Mouse (Mus musculus) lung, postnatal 10 days (tissue): ENCODE measurements around the gene Ddr1.

ENCODE experiments used
- DNase-seq: peaks from one replicate; pipeline ENCODE4 v3.0.0; 2021

Gene Ddr1

DNA sequence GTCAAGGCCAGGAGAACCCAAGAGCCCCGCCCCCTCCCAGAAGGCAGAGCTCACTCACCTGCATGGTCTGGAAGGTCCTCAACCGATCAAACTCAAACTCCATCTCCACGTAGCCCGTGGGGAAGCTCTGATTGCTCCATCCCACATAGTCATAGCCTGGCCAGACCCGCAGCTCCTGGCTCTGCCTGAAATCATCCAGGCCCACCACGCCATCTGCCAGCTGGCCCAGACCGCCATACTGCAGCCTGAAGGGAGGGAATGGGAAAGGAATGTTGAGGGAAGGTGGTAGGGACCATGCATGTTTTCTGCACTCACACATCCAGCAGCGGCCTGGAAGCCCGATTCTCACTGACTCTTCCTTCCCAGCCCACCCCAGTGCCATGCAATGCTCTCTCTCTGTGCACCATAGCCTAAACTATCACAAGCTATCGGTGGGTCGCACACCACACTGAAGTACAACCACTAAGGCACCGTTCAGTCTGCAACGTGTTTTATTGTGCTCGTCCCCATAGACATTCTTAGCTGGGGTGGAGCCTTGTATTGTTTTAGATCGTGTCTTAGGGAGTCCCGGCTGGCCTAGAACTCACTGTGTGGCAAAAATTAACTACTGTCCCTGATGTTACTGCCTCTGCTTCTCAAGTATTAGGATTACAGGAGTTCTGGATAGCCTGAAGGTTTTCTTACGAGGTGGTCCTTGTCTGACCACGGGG, 14.3 kb downstream of the Ddr1 start:
- no peak for DNase-seq

DNA sequence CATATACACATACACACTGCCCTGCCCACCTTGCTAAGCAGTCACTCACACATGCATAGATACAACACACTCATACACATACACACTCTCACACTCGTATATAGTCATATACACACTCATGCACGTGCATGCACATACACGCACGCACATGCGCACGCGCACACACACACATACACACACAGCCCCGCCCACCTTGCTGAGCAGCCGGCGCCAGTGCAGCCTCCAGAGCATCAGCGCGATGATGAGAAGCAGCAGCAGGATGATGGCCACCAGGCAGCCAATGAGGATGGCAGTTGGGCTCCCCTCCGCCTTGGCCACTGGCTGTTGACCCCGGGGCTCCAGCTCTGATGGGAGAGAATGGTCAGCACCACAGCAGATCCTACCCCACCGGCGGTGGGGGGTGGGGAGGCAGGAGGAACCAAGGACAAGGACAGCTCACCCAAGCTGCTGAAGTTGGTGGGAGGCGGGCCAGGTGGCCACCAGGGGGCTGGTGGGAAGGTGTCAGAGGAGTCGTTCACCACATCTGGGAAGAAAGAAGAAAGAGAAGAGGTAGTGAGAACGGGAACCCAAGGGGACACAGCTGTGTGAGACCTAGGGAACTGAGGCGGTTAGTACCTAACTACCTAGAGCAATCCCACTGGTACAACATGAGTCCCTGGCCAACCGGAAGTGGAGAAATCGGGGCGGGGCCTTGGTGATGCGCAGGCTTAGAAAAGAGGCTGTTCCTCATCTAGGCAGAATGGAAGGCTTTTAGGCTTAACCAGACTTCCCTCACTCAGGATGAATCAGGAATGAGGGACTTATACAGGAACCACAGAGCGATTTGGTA, 15.9 kb downstream of the Ddr1 start:
- DNase-seq, result no peak

DNA sequence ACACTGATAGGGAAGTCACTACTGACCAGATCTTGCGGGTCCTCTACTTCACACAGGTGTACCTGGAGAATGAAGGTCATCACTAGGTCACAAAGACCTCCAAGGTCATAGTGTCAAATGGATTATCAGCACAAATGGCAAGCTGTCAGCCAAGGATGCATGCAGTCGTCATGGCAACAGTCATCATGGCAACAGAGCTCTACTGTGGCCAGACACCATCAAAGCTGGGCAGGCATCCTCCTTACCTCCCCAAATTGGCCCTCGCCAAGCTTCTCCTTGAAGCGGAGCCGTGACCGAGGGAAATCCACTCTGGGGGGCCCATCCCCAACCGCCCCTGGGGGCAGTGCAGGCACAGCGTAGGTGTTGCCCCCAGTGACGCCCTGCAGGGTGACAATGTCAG, 19.4 kb downstream of the Ddr1 start:
- no peak for DNase-seq

DNA sequence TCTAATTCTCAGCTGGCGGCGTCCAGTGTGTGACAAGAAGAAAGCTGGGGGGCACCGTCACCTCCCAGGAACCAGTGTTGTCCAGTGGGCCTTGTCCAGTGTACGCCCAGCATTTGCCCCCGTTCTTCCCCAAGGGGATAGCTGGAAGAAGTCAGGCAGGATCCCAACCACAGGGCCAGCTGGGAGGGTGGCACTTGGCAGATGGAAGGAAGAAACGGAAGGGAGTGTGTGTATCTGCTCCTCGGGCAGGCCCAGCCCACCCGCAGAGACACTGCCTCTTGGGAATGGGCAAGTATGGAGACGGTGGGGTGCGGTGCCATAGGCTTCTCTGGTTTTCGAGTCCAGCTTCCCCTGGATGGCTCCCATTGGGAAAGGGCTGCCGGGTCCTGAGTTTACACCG, 22.4 kb downstream of the Ddr1 start:
- no peak for DNase-seq

DNA sequence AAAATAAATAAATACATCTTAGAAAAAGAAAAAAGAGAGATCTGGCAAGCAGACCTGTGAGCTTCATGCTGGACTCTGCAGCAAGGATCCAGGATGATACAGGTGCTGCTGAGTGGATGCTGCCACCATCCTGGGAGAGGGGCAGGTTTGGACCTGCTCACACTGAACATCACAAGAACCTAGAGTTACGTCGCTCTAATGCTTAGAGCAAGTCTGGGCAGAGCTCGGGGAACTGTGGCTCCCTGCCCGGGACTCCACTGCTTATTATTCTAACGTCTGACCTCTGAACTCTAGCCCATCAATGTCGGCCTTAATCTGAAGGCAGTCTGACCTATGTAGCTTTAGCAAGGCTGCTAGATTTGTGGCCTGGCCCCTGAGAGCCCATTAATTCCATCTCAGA, 23.8 kb downstream of the Ddr1 start:
- no peak for DNase-seq

DNA sequence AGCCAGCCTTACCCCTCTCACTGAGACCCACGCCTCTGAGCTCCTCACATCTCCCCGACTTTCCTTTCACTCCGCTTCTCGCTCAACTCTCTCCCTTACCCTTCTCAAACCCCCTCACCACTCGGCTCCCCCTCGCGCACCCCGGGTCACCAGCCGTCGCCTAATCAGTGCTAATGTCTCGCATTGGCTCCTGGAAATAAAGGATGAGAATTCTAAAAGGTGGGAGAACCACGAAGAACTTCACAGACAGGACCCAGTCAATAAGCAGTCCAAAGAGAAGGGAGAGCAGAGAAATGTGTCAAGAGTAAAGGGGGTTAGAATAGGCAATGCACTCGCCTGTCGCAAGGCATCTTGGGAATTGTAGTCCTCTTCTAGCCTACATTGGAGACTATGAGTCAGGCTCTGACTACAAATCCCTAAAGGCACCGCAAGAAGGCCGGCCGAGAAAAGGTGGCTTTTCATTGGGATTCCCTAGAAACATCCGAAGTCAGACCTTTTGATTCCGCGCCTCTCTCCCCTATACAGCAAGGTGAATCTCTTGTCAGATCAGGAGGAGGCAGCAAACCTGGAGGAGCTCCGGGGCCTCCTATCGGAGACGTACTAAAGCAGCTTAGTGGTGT, 30.9 kb downstream of the Ddr1 start, which contains the start of gene Gtf2h4:
Gtf2h4 (minus strand) TSS at position 324 of the 620 bp plus-strand sequence.
- DNase-seq, result peak; percentile 97

DNA sequence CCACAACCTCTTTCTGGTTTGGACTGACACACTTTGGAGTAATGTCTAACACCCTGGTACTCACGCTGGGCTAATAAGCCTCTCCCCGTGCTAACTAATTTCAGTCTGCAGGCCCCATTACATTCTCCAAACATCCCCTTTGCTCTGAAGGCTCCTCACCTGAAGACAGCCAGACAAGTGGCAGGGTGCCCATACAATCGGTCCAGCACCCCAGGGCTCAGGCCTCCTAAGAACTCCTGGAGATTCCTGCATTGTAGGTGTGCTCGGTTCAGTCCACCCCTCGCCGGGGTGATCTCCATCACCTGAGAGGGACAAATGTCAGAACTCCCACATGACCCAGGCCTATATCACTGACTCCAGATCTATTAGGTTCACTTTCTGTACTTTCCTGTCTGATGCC, 31.9 kb downstream of the Ddr1 start:
- no peak for DNase-seq

DNA sequence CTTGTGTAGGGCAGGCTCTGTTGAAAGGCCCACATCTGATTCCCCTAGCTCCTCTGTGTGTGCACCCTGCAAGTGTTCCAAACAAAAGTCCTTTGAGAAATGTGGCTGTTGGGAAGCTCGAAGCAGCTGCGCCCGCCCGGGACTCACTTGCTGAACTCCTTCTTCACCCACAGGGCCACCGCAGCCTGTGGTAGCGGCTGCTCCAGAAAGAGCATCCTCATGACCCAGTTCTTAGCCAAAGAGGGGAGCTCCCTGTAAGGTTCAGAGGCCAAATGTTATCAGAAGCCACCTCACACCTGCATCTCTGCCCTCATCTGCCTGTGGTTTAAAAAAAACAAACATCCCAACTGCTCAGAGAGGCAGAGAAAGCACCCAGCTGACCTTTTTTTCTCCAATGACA, 32.6 kb downstream of the Ddr1 start:
- DNase-seq, result no peak

DNA sequence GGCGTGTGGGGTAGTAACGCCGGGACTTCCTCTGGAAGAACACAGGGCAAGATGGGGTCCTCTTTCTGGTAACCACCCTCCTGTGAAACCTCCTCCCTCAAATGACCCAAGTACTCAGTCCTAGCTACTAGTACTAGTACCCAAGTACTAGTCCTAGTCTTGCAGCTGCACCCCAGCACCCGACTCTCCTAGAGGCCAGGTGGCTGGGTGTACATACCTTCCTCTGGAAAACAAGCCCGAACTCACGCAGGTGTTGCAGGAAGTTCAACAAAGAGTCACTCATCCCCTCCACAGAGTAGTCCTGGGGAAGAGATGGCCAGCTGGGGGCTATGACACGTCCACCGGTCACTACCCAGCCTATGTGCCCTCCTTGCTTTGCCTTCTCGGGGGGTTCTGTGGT, 34.7 kb downstream of the Ddr1 start:
- DNase-seq, result no peak

DNA sequence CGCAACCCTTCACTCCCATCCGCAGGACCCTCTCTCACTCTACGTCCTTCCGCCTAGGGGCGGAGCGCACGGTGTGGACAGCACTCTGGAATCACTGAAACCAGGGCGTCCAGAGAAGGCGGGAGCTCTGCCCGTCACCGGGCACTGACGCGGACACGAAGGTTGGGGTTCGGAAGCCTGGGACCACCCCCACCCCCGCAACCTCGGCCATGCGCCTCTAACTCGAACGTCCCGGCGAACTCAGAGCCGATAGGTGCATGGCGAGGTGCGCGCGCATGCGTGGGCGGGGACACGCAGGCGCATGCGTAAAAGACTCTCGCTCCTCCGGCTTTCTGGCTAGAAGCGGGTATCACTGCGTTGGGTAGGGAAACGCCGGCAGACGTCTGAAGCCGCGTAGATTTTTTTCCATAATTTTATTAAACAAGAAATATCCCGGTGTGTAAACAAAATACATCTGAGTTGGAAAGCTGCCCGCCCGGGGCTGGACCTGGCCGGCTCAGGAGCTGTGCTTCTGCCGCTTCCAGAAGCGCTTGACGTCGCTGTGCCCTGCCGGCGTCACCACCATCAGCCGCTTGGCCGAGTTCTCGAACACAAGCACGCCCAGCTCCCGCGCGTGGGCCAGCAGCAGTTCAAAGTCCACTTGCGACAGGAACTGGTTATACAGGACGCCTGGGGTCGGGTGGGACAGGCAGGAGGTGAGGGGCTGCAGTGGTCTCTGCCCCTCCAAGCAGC, 36.9 kb downstream of the Ddr1 start, which contains the start of gene Vars2:
Vars2 (minus strand) TSS at position 259 of the 732 bp plus-strand sequence.
- DNase-seq, result peak; percentile 97

DNA sequence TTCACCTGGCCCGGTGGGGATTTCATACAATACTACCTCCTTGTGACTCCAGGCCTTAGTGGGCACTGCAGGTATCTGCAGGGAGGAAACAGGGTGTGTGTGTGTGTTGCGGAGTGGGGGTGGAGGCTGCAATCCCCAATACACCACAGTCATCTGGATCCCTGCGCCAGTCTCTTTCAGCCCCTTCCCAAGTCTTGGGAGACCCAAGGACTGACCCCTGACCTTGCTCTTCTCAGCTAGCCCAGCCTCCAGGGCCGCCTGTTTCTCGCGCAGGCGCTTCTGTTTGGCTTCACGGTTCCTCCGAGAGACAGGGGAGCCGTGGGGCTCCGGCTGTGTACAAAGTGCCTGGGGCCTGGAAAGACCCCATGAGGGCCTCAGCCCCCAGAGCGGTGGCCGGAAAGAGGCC, 37.6 kb downstream of the Ddr1 start:
- DNase-seq, result peak; percentile 37

DNA sequence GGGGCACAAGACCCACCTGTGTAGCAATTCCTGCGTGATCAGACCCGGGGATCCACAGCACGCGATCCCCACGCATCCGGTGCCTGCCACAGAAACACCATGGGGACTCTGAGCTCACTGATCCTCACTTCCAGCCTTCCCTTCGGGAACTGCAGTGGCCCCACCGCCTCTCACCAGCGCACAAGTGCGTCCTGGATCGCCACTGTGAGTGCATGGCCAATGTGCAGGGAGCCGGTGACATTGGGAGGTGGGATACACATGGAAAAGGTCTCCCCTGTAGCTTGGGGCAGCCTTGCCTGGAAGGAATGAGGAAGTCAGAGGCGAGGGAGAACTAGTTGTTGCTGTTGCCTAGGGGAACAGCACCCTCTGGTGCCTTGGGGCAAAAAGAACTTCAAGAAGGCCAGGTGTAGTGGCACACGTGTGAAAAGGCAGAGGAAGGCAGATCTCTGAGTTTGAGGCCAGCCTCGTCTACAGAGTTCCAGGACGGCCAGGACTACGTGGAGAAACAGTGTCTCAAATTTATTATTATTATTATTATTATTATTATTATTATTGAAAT, 38.4 kb downstream of the Ddr1 start:
- DNase-seq, result peak; percentile 65

DNA sequence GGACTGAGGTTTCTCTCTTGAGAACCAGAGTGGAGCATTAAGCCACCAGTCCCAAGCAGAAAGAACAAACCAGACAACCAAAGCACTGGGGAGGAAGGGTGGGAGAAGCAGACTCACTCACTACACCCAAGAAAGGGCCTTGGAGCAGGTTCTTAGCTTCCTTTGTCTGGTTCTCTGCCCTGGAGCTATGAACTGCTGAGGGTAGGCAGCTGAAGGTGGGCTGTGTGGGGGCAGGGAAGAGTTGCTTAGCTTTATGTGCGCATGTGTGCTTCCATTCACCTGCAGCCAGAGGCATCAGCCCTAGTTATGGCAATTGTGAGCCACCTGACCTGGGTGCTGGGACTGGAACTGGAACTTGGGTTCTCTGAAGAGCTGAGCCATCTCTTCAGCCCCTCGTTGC, 51.3 kb downstream of the Ddr1 start:
- no peak for DNase-seq

DNA sequence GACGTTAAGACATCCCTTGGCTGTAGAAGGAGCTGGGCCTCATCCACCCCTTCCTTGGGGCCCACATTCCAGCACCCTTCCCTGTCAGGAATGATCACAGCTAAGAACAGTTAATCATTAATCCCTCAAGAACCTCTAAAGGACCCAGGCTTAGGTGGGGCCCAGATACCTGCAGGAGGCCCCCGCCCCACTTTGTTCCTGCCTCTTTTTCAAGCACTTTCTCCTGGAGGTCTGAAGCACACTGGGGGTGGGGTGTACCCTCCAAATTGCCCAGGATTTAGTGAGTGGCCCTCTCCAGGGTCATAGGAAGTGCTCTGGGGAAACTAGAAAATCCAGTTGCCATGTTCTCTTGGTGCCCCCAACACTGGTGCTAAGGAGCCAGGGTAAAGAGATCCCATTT, 55.0 kb downstream of the Ddr1 start:
- peak; percentile 80 for DNase-seq

DNA sequence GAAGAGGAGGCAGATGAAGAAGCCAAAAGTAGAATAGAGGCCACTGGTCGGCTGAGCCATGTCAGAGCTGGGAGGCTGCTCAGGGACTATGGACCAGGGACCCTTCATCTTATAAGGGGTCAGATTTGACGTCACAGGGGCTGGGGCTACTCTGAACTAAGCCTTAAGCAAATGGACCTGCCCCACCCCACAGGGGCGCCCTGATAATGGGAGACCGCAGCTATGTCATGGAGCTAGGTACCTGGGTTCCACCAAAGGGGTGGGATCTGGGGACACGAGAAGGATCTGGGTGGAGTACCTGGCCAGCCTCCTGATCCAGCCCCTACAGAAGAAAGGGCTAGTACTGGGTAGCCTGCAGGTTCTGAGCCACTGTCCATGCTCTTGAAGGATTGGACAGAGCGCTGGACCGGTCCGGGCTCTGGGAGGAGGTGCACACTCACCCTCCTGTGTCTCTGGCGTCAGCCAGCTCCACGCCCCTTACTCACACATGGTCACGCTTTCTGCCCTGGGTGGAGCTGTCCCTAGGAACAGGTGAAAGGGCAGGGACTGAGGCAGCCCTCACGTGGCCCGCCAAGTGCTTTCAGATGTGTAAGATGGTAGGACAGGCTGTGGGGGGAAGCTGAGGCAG, 60.7 kb downstream of the Ddr1 start, which contains the start of gene Mucl3:
Mucl3 (minus strand) TSS at position 87 of the 628 bp plus-strand sequence.
- no peak for DNase-seq

DNA sequence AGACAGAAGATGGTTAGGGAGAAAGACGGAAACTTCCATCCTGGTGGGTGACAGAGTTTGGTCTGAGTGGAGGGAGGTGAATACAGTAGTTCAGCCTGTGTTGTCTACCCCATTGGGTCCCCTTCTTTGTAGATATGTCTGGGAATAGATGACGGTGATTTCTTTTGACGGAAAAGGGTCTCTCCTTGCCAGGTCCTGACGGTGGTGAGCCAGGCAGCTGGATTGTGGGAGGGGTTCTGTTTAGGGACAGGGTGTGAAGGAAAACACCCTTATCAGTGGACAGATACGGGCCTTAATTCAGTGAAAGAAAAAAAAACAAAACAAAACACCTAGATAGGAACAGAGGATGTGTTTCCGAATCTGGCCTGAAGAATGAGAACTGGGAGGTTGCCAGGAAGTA, 65.1 kb downstream of the Ddr1 start:
- DNase-seq, result no peak

DNA sequence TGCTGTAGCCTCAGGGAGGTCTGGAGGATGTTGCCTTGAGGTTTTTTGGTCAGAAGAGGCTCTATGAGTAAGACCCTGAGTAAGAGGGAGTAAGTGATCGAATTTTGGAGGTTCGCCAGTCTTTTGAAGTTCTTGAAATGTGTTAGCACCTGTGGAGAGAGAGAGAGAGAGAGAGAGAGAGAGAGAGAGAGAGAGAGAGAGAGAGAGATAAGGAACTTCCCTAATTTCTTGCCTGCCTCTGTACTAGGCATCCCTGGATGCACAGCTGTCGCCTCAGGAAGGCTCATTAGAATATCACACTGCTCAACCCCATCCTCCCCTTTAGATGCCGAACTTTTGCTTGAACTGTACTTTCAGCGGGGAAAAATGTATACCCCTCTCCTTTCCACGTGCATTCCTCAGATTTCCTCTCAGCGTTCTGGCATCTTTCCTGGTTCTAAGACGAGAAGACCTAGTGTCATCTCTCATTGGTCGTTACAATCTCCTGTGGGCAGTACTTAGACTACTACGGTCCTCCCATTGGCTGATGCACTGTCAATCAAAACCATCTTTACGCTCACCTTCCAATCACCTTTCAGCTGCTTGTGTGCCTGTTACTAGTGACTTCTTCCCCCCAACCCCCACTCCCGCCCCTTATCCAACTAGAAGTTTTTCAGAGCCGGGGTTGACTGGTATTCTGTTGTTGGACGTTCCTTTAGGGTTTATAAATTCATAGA, 65.8 kb downstream of the Ddr1 start:
- peak; percentile 89 for DNase-seq

DNA sequence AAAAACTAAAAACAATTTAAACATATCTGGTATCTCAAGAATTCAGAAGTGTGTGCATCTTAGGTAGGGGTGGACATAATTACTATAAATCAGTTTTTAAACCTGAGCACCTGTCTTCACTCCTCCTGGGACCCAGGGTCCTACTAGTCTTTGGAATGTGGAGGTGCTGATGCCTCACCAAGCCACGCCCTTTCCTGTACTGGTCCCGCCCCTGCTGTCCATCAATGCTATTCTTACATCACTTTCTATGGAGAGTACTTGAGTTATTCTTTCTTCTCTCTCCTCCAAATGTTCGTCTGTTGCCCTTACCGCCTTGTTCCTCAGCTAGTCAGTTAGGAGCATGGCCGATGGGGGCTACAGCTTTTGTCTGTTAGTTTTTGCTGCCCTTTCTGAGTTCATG, 68.1 kb downstream of the Ddr1 start:
- DNase-seq, result peak; percentile 84

DNA sequence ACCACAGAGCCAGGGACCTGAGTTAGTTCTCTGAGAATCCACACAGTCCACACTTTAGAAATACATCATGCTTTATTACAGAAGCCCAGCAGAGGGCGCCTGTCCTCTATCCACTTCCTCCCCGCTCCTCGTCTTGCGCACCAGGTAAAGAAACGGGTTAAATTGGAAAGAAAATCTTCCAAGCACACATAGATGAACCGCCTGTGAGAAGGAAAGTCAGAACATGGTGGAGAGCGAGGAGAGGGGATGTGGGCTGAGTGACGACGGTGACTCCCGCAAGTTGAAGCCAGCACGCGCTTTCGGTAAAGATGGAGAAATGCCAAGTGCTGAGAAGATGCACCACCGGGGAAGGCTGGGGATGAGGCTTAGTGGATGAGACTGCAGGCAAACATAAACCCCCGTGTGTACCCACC, 68.7 kb downstream of the Ddr1 start:
- peak; percentile 82 for DNase-seq

DNA sequence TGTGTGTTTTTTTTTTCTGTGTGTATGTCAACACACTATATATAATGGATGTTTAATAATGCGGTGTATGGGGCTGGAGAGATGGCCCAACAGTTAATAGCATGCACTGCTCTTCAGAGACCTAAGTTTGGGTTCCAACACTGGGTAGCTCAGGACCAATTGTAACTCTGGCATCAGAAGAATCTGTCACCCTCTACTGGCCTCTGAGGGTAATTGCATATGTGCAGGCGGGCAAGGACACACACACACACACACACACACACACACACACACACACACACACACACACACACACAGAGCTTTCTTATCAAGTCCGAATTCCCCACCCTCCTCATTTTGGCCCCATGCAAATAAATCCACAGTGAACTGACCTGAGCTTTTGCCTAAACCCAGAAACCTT, 69.2 kb downstream of the Ddr1 start:
- DNase-seq, result no peak

DNA sequence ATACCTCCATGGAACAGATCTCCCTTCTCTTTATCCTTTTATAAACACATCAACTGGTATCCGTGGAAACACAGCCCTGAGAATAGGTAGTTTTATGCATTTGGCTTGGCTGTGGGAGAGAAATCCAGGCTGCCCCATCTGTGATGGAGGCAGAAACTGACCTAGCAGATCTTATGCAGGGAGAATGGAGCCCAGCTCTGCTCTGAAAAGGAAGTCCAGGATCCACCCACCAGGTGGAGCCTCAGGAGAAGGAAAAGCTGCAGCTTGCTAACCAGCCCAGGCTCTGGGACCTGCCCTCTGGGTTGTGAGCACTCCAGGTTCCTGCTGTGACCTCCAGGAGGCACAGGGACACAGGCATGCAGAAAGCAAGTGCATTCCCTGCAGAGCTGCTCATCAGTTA, 70.4 kb downstream of the Ddr1 start:
- DNase-seq, result peak; percentile 77
